8 mouse cellular contexts compared by ENCODE assay signal in genomic region chr9:50767531-50768106, GRCm38 (mm10). TPM values are rescaled to one million over a fixed set of nuclear protein-coding genes. Genes with fewer than 3 reads are reported as not detected.
A peak's percentile ranks its signal among the peaks of the same experiment; 100 is the strongest.
DNase-seq lines count a peak whose midpoint lies in the region; ATAC-seq and TF ChIP-seq lines count a peak whose summit lies in the region.

No protein-coding gene starts in this region.

- peaks cover 2% of the 10 kb centered on the region for H3K36me3 ChIP-seq in kidney, adult 2 months (ENCODE audit: control insufficient read depth, insufficient read depth, low read length)
- peaks cover 10% of the 10 kb centered on the region; the same call in 1 of the 2 replicates for H3K36me3 ChIP-seq in forebrain, embryonic 14.5 days (ENCODE audit: control insufficient read depth, insufficient read depth, low read length)
- H3K36me3 ChIP-seq in liver, embryonic 14.5 days (replicated peaks; ENCODE audit: control insufficient read depth, insufficient read depth, low read depth): peaks cover 6% of the 10 kb centered on the region

- peak overlapping the region; percentile 85 for H3K4me3 ChIP-seq in kidney, adult 2 months (ENCODE audit: insufficient read depth, low read depth, low read length)
- peak overlapping the region; percentile 59 for H3K4me3 ChIP-seq in forebrain, embryonic 14.5 days (ENCODE audit: low read depth, low read length)
- peak overlapping the region; percentile 63 to 88 for H3K4me3 ChIP-seq in liver, embryonic 14.5 days (ENCODE audit: insufficient read depth in 1 of 2, low read depth in 2 of 2, low read length in 2 of 2)

- DNase-seq in kidney, adult 2 months: no peak
- no peak for DNase-seq in kidney, postnatal 36 days
- DNase-seq in R1 (ENCODE audit: low read depth, low spot score): peak; percentile 36
- DNase-seq in forebrain, embryonic 14.5 days (ENCODE audit: low spot score): no peak
- no peak for DNase-seq in liver, embryonic 14.5 days (ENCODE audit: low read depth in 3 of 3, low spot score in 3 of 3)
- DNase-seq in ovary, postnatal 36 days (ENCODE audit: low spot score): no peak
- no peak for DNase-seq in retina, postnatal 1 day
- DNase-seq in layer of hippocampus, adult 9-10 months (ENCODE audit: low spot score): no peak

- no peak for TF ChIP-seq EP300 in liver, embryonic 14.5 days (IDR thresholded peaks at IDR 0.05; ENCODE audit: low read depth)

- no peak for TF ChIP-seq POLR2A in kidney, adult 2 months (IDR thresholded peaks at IDR 0.05; ENCODE audit: low read depth, low read length)

- H3K9ac ChIP-seq in forebrain, embryonic 14.5 days (ENCODE audit: low read length): peak overlapping the region; percentile 67
- peak overlapping the region; percentile 78 for H3K9ac ChIP-seq in liver, embryonic 14.5 days (replicated peaks)

- no peak; the same call in 1 of the 2 replicates for ATAC-seq in forebrain, embryonic 14.5 days
- peak; percentile 19 for ATAC-seq in liver, embryonic 14.5 days (ENCODE audit: insufficient read depth)

- WGBS in kidney, adult 2 months: 4% methylated on average over 17 of the region's 17 CpGs
- WGBS in forebrain, embryonic 14.5 days: 7% methylated on average over 17 of the region's 17 CpGs
- WGBS in liver, embryonic 14.5 days (ENCODE audit: insufficient replicate concordance): 4% methylated on average over 17 of the region's 17 CpGs

- peak overlapping the region; percentile 73 for H3K4me2 ChIP-seq in forebrain, embryonic 14.5 days (ENCODE audit: low read length)
- H3K4me2 ChIP-seq in liver, embryonic 14.5 days (ENCODE audit: low read depth): peak overlapping the region; percentile 92

- H3K27ac ChIP-seq in kidney, adult 2 months (ENCODE audit: insufficient read depth, low read depth, low read length): peak overlapping the region; percentile 84
- peak overlapping the region; percentile 67 for H3K27ac ChIP-seq in forebrain, embryonic 14.5 days (ENCODE audit: low read depth, low read length)
- peak overlapping the region; percentile 74 for H3K27ac ChIP-seq in liver, embryonic 14.5 days

- H3K4me1 ChIP-seq in kidney, adult 2 months (ENCODE audit: control insufficient read depth, insufficient read depth, low read length): peaks cover 2% of the 10 kb centered on the region; the same call in 1 of the 2 replicates
- H3K4me1 ChIP-seq in forebrain, embryonic 14.5 days (ENCODE audit: control insufficient read depth, insufficient read depth, low read length): 0 out of 2 replicates have a peak, but pooled peaks cover 2% of the 10 kb centered on the region
- H3K4me1 ChIP-seq in liver, embryonic 14.5 days (replicated peaks; ENCODE audit: control insufficient read depth in 2 of 2, insufficient read depth in 2 of 2, low read length in 1 of 2): peaks cover 15% of the 10 kb centered on the region in 2 experiments

- no peaks in the 10 kb centered on the region for H3K27me3 ChIP-seq in kidney, adult 2 months (replicated peaks; ENCODE audit: control insufficient read depth, insufficient read depth, low read length)
- H3K27me3 ChIP-seq in forebrain, embryonic 14.5 days (replicated peaks; ENCODE audit: control insufficient read depth, insufficient read depth, low read length): no peaks in the 10 kb centered on the region
- no peaks in the 10 kb centered on the region for H3K27me3 ChIP-seq in liver, embryonic 14.5 days (ENCODE audit: control insufficient read depth, insufficient read depth, low read length)

- TF ChIP-seq CTCF in kidney, adult 2 months (conservative IDR thresholded peaks at IDR 0.05; ENCODE audit: insufficient read depth, insufficient read length, low read depth, low read length): no peak
- TF ChIP-seq CTCF in liver, embryonic 14.5 days (IDR thresholded peaks at IDR 0.05; ENCODE audit: low read depth): no peak

- H3K9me3 ChIP-seq in forebrain, embryonic 14.5 days (replicated peaks; ENCODE audit: control insufficient read depth, low read length): no peaks in the 10 kb centered on the region
- H3K9me3 ChIP-seq in liver, embryonic 14.5 days (ENCODE audit: control insufficient read depth, low read length): no peaks in the 10 kb centered on the region

RNA-seq across cellular contexts. Expression of gene Fdxacb1, which starts 0.4 kb away (rescaled TPM):
- polyA plus RNA-seq in kidney, adult 2 months (2012; rRNA removed): 3.6 and 4.3 TPM in 2 replicates
- 10.0 and 10.1 TPM in 2 replicates for polyA plus RNA-seq in forebrain, embryonic 14.5 days (2014; fragmentation: Nextera tagmentation; extraction: Ambion mirVana)
- polyA plus RNA-seq in liver, embryonic 14.5 days (2012; rRNA removed): 4.0 and 5.2 TPM in 2 replicates
- 9.4 and 12.8 TPM in 2 replicates for polyA plus RNA-seq in liver, embryonic 14.5 days (2014; fragmentation: Nextera tagmentation; extraction: Ambion mirVana)

RNA-seq across cellular contexts. Expression of gene Alg9, which starts 7.2 kb away (rescaled TPM):
- 20.3 and 21.3 TPM in 2 replicates for polyA plus RNA-seq in kidney, adult 2 months (2012; rRNA removed)
- polyA plus RNA-seq in forebrain, embryonic 14.5 days (2014; fragmentation: Nextera tagmentation; extraction: Ambion mirVana): 49.2 and 54.9 TPM in 2 replicates
- 10.1 and 10.8 TPM in 2 replicates for polyA plus RNA-seq in liver, embryonic 14.5 days (2012; rRNA removed)
- 12.7 and 13.5 TPM in 2 replicates for polyA plus RNA-seq in liver, embryonic 14.5 days (2014; fragmentation: Nextera tagmentation; extraction: Ambion mirVana)

RNA-seq across cellular contexts. Expression of gene 1110032A03Rik, which starts 7.7 kb away (rescaled TPM):
- polyA plus RNA-seq in kidney, adult 2 months (2012; rRNA removed): 97.4 and 111 TPM in 2 replicates
- polyA plus RNA-seq in forebrain, embryonic 14.5 days (2014; fragmentation: Nextera tagmentation; extraction: Ambion mirVana): 55.1 and 65.0 TPM in 2 replicates
- polyA plus RNA-seq in liver, embryonic 14.5 days (2012; rRNA removed): 11.4 and 11.5 TPM in 2 replicates
- polyA plus RNA-seq in liver, embryonic 14.5 days (2014; fragmentation: Nextera tagmentation; extraction: Ambion mirVana): 15.8 and 16.9 TPM in 2 replicates

RNA-seq across cellular contexts. Expression of gene Hspb2, which starts 15.5 kb away (rescaled TPM):
- polyA plus RNA-seq in kidney, adult 2 months (2012; rRNA removed): 20.0 and 21.1 TPM in 2 replicates
- polyA plus RNA-seq in forebrain, embryonic 14.5 days (2014; fragmentation: Nextera tagmentation; extraction: Ambion mirVana): 0.70 TPM in 1 of 2 replicates, not detected in the other
- 0.20 and 0.35 TPM in 2 replicates for polyA plus RNA-seq in liver, embryonic 14.5 days (2012; rRNA removed)
- not detected in 2 replicates for polyA plus RNA-seq in liver, embryonic 14.5 days (2014; fragmentation: Nextera tagmentation; extraction: Ambion mirVana)

RNA-seq across cellular contexts. Expression of gene Cryab, which starts 16.5 kb away (rescaled TPM):
- 548 and 676 TPM in 2 replicates for polyA plus RNA-seq in kidney, adult 2 months (2012; rRNA removed)
- 9.7 and 12.6 TPM in 2 replicates for polyA plus RNA-seq in forebrain, embryonic 14.5 days (2014; fragmentation: Nextera tagmentation; extraction: Ambion mirVana)
- 1.7 and 2.7 TPM in 2 replicates for polyA plus RNA-seq in liver, embryonic 14.5 days (2012; rRNA removed)
- polyA plus RNA-seq in liver, embryonic 14.5 days (2014; fragmentation: Nextera tagmentation; extraction: Ambion mirVana): 4.5 and 4.7 TPM in 2 replicates
